Mouse (Mus musculus) NIH3T3 (cell line): ENCODE measurements at regions not wholly inside any gene's neighbourhood (a gene's known extent, or its start where the extent isn't known, plus 50 kb on each side); places are given as distances from the start of the nearest gene placed in this dataset.

Experiments used
- DNase-seq: peaks from one replicate; pipeline ENCODE4 v3.0.0-alpha.2; 2012; ENCODE audit warnings: low read depth

DNA sequence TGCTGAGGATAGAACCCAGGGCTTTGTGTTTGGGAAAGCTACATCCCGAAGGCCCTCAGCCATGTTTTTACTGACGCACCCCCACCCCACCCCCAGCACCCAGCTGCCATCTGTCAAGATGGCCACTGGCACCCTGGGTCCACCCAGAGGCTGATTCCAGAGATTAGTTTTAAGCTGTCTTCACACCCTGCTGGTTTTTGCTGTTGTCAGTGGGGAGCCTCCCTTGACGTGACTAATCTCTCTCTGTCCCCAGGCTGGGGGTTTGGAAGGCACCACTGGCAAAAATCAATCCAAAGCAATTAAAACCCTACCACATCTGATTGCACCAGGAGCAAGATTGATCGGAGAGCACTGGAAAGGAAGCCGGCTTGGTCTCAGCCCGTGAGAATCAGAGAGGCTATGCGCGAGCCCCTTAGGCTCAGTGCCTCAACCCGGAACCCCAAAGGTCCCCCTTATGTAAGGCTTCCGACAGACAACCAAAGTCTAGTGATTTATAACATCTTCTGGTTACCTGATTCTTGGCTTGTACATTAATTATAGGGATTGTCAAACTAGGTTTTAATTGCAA lies 59.7 kb upstream of the Kazn start:
- DNase-seq = no peak

- DNase-seq = no peak
Observed at GRCm38 (mm10) chr4:142292760-142293159, 53.6 kb upstream of the Kazn start.

- no peak for DNase-seq
Observed at GRCm38 (mm10) chr4:142292334-142292733, 53.1 kb upstream of the Kazn start.

DNA sequence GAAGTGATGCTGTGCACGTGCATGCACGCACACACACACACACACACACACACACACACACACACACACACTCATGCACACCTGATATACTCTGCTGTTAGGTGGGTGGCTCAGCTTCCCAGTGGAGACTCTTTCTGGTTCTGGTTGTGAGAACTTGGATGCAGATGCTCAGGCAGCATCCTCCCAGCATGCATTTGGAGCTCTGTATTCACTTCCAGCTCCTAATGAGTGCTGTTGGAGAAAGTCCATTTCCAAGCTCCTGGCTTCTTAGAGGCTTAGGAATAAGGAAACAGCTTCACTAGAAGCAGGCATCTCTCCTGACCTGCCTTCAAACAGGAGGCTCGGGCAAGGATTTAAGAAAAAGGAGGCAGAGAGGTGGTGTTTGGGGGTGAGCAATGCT lies 52.2 kb upstream of the Kazn start:
- DNase-seq = no peak
